Mouse (Mus musculus) lung, embryonic 16.5 days (tissue): ENCODE data around the gene Kcnab3. TPM values are rescaled to one million over a fixed set of nuclear protein-coding genes. Genes with fewer than 3 reads are reported as not detected.

Source experiments
- polyA plus RNA-seq: library from polyadenylated mRNA; unstranded; fragments of >200 nt; fragmentation: Nextera tagmentation; extraction: Ambion mirVana; gene quantifications from 2 replicates; pipeline ENCODE4 v1.2.1, GENCODE M21; 2015

Gene Kcnab3
- polyA plus RNA-seq, 1 experiment from 2014 or later: 1.6 TPM

Other genes with a start within 250 kb of the Kcnab3 start
- gene Vamp2, start 237.8 kb upstream of the Kcnab3 start, polyA plus RNA-seq: 80.6 and 85.2 TPM in 2 replicates
- 31.1 and 32.4 TPM in 2 replicates for gene Per1, start 231.0 kb upstream of the Kcnab3 start, polyA plus RNA-seq
- gene Hes7, start 205.9 kb upstream of the Kcnab3 start, polyA plus RNA-seq: 0.38 and 0.43 TPM in 2 replicates
- gene 9130213A22Rik, start 203.7 kb upstream of the Kcnab3 start, polyA plus RNA-seq: 0.36 and 0.44 TPM in 2 replicates
- gene Aloxe3, start 200.4 kb upstream of the Kcnab3 start, polyA plus RNA-seq: 0.24 and 0.31 TPM in 2 replicates
- gene Alox12b, start 169.3 kb upstream of the Kcnab3 start, polyA plus RNA-seq: 0.33 TPM in 1 of 2 replicates, not detected in the other
- gene Alox8, start 128.4 kb upstream of the Kcnab3 start, polyA plus RNA-seq: 0.43 and 0.44 TPM in 2 replicates
- gene Gucy2e, start 89.2 kb upstream of the Kcnab3 start, polyA plus RNA-seq: 0.10 TPM in 2 replicates
- 26.3 and 28.7 TPM in 2 replicates for gene Cntrob, start 2.5 kb upstream of the Kcnab3 start, polyA plus RNA-seq
- 159 and 168 TPM in 2 replicates for gene Trappc1, start 2.3 kb upstream of the Kcnab3 start, polyA plus RNA-seq
- 11.0 and 12.6 TPM in 2 replicates for gene Rnf227, start 14.2 kb downstream of the Kcnab3 start, polyA plus RNA-seq
- gene Chd3, start 43.1 kb downstream of the Kcnab3 start, polyA plus RNA-seq: 56.9 and 60.3 TPM in 2 replicates
- gene Naa38, start 69.2 kb downstream of the Kcnab3 start, polyA plus RNA-seq: 158 and 165 TPM in 2 replicates
- 32.3 and 32.6 TPM in 2 replicates for gene Cyb5d1, start 69.4 kb downstream of the Kcnab3 start, polyA plus RNA-seq
- gene Tmem88, start 72.0 kb downstream of the Kcnab3 start, polyA plus RNA-seq: 54.7 and 57.4 TPM in 2 replicates
- 25.2 and 26.0 TPM in 2 replicates for gene Kdm6b, start 87.4 kb downstream of the Kcnab3 start, polyA plus RNA-seq
- gene Dnah2, start 222.9 kb downstream of the Kcnab3 start, polyA plus RNA-seq: 1.9 TPM in 2 replicates
- 5.6 and 5.7 TPM in 2 replicates for gene Efnb3, start 233.9 kb downstream of the Kcnab3 start, polyA plus RNA-seq